Mouse (Mus musculus) forebrain, embryonic 15.5 days (tissue): Measurements from ENCODE around the gene Rusc2. TPM values are rescaled to one million over a fixed set of nuclear protein-coding genes. Genes with fewer than 3 reads are reported as not detected.

Experiments used
- ATAC-seq: fragments of 200-750 bp; cut with Nextera tagmentation; replicated peaks from 2 replicates; pipeline ENCODE4 v1.8.0; 2017; ENCODE audit warnings: mild to moderate bottlenecking, moderate TSS enrichment, moderate library complexity
- H3K27ac ChIP-seq: fragments of 300-500 bp; sonication (generic); replicated peaks from 2 replicates; pipeline ENCODE4 v1.5.1; 2015; ENCODE audit warnings: mild to moderate bottlenecking, inconsistent platforms
- H3K27me3 ChIP-seq: fragments of 300-500 bp; sonication (generic); 2 replicates; pipeline ENCODE4 v1.6.1; 2015; ENCODE audit warnings: inconsistent platforms
- H3K36me3 ChIP-seq: fragments of 300-500 bp; sonication (generic); 2 replicates; pipeline ENCODE4 v1.6.1; 2015; ENCODE audit warnings: mild to moderate bottlenecking, inconsistent platforms
- H3K4me1 ChIP-seq: fragments of 300-500 bp; sonication (generic); 2 replicates; pipeline ENCODE4 v1.6.1; 2015; ENCODE audit warnings: inconsistent platforms
- H3K4me2 ChIP-seq: fragments of 300-500 bp; sonication (generic); replicated peaks from 2 replicates; pipeline ENCODE4 v1.6.1; 2015; ENCODE audit warnings: mild to moderate bottlenecking, inconsistent platforms
- H3K4me3 ChIP-seq: fragments of 300-500 bp; sonication (generic); 2 replicates; pipeline ENCODE4 v1.5.1; 2015; ENCODE audit warnings: mild to moderate bottlenecking, inconsistent platforms
- H3K9ac ChIP-seq: fragments of 300-500 bp; sonication (generic); replicated peaks from 2 replicates; pipeline ENCODE4 v1.6.1; 2015; ENCODE audit warnings: mild to moderate bottlenecking, inconsistent platforms
- H3K9me3 ChIP-seq: fragments of 300-500 bp; sonication (generic); 2 replicates; pipeline ENCODE4 v1.6.1; 2016; ENCODE audit warnings: inconsistent platforms
- WGBS: fragments of 180-500 bp; shearing (Covaris S2); methylation state at CpG from one replicate; pipeline ENCODE4 v1.1.7; 2015; ENCODE audit warnings: mixed read lengths; 5-methylcytosine and 5-hydroxymethylcytosine counted together
- polyA plus RNA-seq: library from polyadenylated mRNA; unstranded; fragments of >200 nt; fragmentation: Nextera tagmentation; extraction: Ambion mirVana; gene quantifications from 2 replicates; pipeline ENCODE4 v1.2.1, GENCODE M21; 2015

The Rusc2 gene
- 59.8 and 64.3 TPM in 2 replicates for polyA plus RNA-seq

DNA sequence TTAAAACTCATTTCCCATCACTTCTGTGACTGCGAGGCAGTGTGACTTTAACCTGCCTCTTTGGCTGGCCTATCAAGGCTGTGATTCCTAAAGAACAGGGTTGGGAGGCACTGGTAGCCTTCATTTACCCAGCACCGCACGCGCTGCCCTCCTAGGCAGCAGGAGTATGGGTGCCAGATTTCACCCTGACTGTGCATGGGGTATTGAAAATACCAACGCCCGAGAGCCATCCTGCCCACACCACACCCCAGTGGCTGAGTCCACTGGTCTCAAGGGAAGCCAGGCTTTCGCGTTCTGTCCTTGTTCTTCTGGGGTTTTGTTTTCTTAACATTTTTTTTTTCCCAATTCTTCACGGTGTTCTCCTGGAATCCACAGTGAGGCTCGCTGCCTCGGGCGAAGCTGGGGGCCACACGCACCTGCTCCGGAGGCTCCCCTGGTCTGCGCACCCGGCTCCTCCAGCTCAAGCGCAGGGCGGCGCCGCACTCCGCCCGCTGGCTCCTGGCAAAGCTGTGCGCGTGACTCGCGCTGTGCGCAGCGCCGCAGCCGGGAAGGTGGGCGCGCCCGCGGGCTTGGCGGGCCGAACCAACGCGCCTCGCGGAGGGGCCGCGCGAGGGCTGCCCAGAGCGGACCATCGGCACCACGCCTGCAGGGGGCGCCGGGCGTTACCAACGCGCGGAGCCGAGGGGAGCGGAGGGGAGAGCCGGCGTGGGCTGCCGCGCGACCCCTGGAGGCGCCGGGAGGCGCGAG, at the start of gene Rusc2:
Rusc2 (plus strand) TSS at position 572 of the 747 bp plus-strand sequence.
- under 1% methylated on average over 54 of the region's 63 CpGs for WGBS
- Histone ChIP-seq H3K9ac (peak within 1 kb of the TSS; percentile 73), H3K4me1 (peaks cover 29% of the 10 kb centered on the region), H3K27ac (peak within 1 kb of the TSS; percentile 72), H3K27me3 (no peaks in the 10 kb centered on the region), H3K36me3 (no peaks in the 10 kb centered on the region), H3K9me3 (no peaks in the 10 kb centered on the region), H3K4me2 (peak within 1 kb of the TSS; percentile 80), H3K4me3 (peak within 1 kb of the TSS; percentile 56)
- peak; percentile 96 for ATAC-seq

DNA sequence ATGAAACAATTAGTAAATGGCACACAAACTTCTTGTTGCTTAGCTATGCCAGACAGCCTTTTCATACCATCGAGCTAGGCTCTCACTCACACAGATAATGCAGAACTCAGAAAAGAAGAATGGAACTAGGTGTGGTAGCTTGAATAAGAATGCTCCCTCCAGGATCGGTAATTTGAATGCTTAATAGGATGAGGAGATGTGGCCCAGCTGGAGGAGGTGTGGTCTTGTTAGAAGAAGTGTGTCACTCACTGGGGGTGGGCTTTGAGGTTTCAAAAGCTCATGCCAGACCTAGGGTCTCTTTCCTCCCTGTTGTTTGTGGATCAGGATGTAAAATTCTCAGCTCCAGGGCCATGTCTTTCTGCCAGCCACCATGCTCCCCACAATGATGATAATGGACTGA, 47.0 kb upstream of the Rusc2 start:
- H3K9me3 ChIP-seq: no peaks in the 10 kb centered on the region; the same call in 1 of the 2 replicates

GRCm38 (mm10) chr4:43336176-43336575, 45.6 kb upstream of the Rusc2 start:
- Histone ChIP-seq H3K9ac (no peak overlapping the region), H3K27me3 (no peaks in the 10 kb centered on the region)

More for the DNA sequence above, 47.0 kb upstream of the Rusc2 start:
- no peak for ATAC-seq
- H3K27ac ChIP-seq: no peak overlapping the region
- no peak overlapping the region for H3K9ac ChIP-seq
- H3K27me3 ChIP-seq: no peaks in the 10 kb centered on the region
- 47% methylated on average over 2 of the region's 2 CpGs for WGBS
- H3K36me3 ChIP-seq: no peaks in the 10 kb centered on the region
- no peak overlapping the region for H3K4me3 ChIP-seq
- no peak overlapping the region for H3K4me2 ChIP-seq
- H3K4me1 ChIP-seq: no peaks in the 10 kb centered on the region

GRCm38 (mm10) chr4:43340096-43340804, 41.5 kb upstream of the Rusc2 start:
- Histone ChIP-seq H3K36me3 (no peaks in the 10 kb centered on the region), H3K4me3 (no peak overlapping the region), H3K27me3 (no peaks in the 10 kb centered on the region), H3K9ac (no peak overlapping the region), H3K4me2 (no peak overlapping the region), H3K4me1 (peaks cover 3% of the 10 kb centered on the region), H3K9me3 (no peaks in the 10 kb centered on the region; the same call in 1 of the 2 replicates), H3K27ac (no peak overlapping the region)
- 85% methylated on average over 4 of the region's 4 CpGs for WGBS
- no peak for ATAC-seq

More at GRCm38 (mm10) chr4:43336176-43336575, 45.6 kb upstream of the Rusc2 start:
- Histone ChIP-seq H3K4me2 (no peak overlapping the region), H3K27ac (no peak overlapping the region), H3K9me3 (no peaks in the 10 kb centered on the region; the same call in 1 of the 2 replicates), H3K4me1 (no peaks in the 10 kb centered on the region), H3K36me3 (no peaks in the 10 kb centered on the region), H3K4me3 (no peak overlapping the region)
- ATAC-seq: no peak

DNA sequence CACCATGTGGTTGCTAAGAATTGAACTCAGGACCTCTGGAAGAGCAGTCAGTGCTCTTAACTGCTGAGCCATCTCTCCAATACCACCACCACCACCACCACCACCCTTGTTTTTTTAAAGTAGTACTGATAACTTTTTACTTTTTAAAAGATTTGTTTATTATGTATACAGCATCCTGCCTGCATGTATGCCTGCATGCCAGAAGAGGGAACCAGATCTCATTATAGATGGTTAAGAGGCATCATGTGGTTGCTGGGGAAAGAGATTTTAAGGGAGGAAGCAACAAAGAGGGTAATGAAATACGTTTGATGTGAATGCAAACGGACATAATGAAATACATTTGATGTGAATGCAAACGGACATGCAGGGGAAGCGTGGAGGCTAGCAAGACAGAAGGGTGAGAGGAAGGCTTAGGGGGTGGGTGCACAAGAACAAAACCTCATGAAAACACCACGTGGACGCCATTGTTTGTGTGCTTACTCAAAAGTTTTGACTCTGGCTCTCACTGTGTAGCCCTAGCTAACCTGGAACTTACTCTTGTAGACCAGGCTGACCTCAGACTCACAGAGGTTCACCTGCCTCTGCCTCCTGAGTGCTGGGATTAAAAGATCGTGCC, 40.4 kb upstream of the Rusc2 start:
- 45% methylated on average over 7 of the region's 7 CpGs for WGBS
- no peak for ATAC-seq
- H3K27ac ChIP-seq: no peak overlapping the region

GRCm38 (mm10) chr4:43342443-43342842, 39.3 kb upstream of the Rusc2 start:
- Histone ChIP-seq H3K4me1 (peaks cover 3% of the 10 kb centered on the region), H3K9ac (no peak overlapping the region), H3K27ac (no peak overlapping the region), H3K36me3 (no peaks in the 10 kb centered on the region), H3K27me3 (no peaks in the 10 kb centered on the region), H3K4me3 (no peak overlapping the region), H3K9me3 (no peaks in the 10 kb centered on the region), H3K4me2 (no peak overlapping the region)
- peak; percentile 55 for ATAC-seq
- 40% methylated on average over 10 of the region's 10 CpGs for WGBS

More for the DNA sequence above, 40.4 kb upstream of the Rusc2 start:
- H3K4me1 ChIP-seq: peaks cover 3% of the 10 kb centered on the region
- H3K4me2 ChIP-seq: no peak overlapping the region
- no peak overlapping the region for H3K9ac ChIP-seq
- H3K9me3 ChIP-seq: no peaks in the 10 kb centered on the region; the same call in 1 of the 2 replicates
- no peaks in the 10 kb centered on the region for H3K27me3 ChIP-seq
- H3K4me3 ChIP-seq: no peak overlapping the region
- no peaks in the 10 kb centered on the region for H3K36me3 ChIP-seq

DNA sequence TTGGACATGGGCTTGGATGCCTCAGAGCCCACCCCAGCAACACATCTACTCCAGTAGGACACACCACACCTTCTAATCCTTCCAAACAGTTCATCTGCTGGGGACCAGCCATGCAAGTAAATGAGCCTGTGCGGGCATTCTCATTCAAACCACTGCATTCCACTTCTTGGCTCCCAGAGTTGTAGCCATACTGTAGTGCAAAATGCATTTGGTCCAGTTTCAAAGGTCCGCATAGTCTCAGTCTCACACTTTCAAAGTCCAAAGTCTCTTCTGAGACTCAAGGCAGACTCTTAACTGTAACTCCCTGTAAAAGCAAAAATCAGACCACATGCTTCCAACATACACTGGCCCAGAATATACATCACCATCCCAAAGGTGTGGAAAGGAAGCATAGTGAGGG, 36.8 kb upstream of the Rusc2 start:
- no peaks in the 10 kb centered on the region for H3K9me3 ChIP-seq
- peaks cover 3% of the 10 kb centered on the region for H3K4me1 ChIP-seq
- H3K27ac ChIP-seq: no peak overlapping the region
- whole genome bisulfite sequencing: 77% methylated on average over 2 of the region's 2 CpGs
- no peaks in the 10 kb centered on the region for H3K27me3 ChIP-seq
- no peak overlapping the region for H3K4me3 ChIP-seq
- H3K9ac ChIP-seq: no peak overlapping the region
- no peak overlapping the region for H3K4me2 ChIP-seq
- H3K36me3 ChIP-seq: no peaks in the 10 kb centered on the region
- no peak for ATAC-seq

GRCm38 (mm10) chr4:43349206-43349605, 32.6 kb upstream of the Rusc2 start:
- H3K4me3 ChIP-seq: no peak overlapping the region
- H3K9me3 ChIP-seq: no peaks in the 10 kb centered on the region
- no peaks in the 10 kb centered on the region for H3K27me3 ChIP-seq
- WGBS: 92% methylated on average over 5 of the region's 5 CpGs
- no peak for ATAC-seq
- H3K9ac ChIP-seq: no peak overlapping the region
- H3K36me3 ChIP-seq: no peaks in the 10 kb centered on the region
- H3K27ac ChIP-seq: no peak overlapping the region
- no peak overlapping the region for H3K4me2 ChIP-seq
- no peaks in the 10 kb centered on the region for H3K4me1 ChIP-seq

GRCm38 (mm10) chr4:43350038-43350560, 31.7 kb upstream of the Rusc2 start:
- 84% methylated on average over 6 of the region's 6 CpGs for whole genome bisulfite sequencing
- no peak for ATAC-seq
- no peak overlapping the region for H3K4me2 ChIP-seq
- H3K9me3 ChIP-seq: no peaks in the 10 kb centered on the region
- H3K4me1 ChIP-seq: no peaks in the 10 kb centered on the region
- H3K27ac ChIP-seq: no peak overlapping the region
- no peaks in the 10 kb centered on the region for H3K36me3 ChIP-seq
- no peak overlapping the region for H3K9ac ChIP-seq
- H3K27me3 ChIP-seq: no peaks in the 10 kb centered on the region
- H3K4me3 ChIP-seq: no peak overlapping the region

DNA sequence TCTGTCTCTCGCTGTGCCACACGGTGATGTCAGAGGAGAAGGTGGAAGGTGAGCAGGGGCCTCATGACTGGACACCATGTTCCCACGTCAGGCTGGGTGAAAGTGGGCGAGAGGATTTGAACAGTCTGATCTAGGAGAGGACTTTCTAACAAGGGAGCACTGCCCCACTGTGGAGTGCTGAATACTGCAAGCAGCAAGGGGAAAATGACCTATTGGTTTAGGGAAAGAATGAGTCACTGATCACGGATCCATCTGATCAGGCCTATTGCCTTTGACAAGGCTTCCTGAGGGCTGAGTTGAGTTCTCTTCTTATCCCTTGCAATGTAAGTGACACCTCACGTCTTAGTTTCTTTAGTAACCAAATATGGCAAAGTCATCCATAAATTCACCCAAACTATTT, 28.1 kb upstream of the Rusc2 start:
- Histone ChIP-seq H3K4me2 (no peak overlapping the region), H3K27ac (no peak overlapping the region), H3K4me3 (no peak overlapping the region), H3K36me3 (no peaks in the 10 kb centered on the region), H3K9ac (no peak overlapping the region), H3K4me1 (no peaks in the 10 kb centered on the region), H3K27me3 (no peaks in the 10 kb centered on the region), H3K9me3 (no peaks in the 10 kb centered on the region)
- ATAC-seq: no peak
- WGBS: 91% methylated on average over 6 of the region's 6 CpGs

DNA sequence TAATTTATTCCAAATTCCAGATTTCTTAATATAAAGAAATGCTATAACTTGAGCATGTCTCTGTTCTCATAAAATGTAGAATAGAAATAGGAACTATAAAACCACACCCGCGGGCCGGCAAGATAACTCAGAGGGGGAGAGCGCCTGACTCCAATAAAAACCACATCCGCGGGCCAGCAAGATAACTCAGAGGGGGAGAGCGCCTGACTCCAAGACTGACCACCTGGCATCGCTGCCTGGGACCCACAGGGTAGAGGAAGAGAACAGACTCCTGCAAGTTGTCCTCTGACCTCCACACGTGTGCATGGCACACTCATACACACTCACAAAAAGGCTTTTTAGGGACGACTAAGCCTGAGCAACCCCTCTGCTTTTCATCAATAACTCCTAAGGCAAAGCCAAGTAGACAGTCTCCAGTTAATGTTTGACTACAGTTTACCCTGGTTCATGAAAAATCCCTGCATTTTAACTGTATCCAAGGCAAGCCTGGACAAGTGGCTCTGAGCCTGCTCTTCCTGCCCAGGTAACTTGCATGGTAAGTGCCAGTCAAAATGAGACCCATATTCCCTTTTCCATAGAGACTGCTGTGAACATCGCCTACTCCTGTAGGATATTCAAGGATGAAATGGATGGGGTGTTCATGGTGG, 16.7 kb upstream of the Rusc2 start:
- H3K27me3 ChIP-seq: no peaks in the 10 kb centered on the region
- H3K9me3 ChIP-seq: no peaks in the 10 kb centered on the region
- H3K4me2 ChIP-seq: no peak overlapping the region
- no peak overlapping the region for H3K9ac ChIP-seq
- ATAC-seq: no peak
- 87% methylated on average over 11 of the region's 11 CpGs for WGBS
- H3K4me1 ChIP-seq: no peaks in the 10 kb centered on the region
- no peak overlapping the region for H3K27ac ChIP-seq
- no peak overlapping the region for H3K4me3 ChIP-seq
- H3K36me3 ChIP-seq: no peaks in the 10 kb centered on the region
